Mouse (Mus musculus): Measurements from ENCODE around the gene Agpat2.

- TF ChIP-seq CTCF (IDR thresholded peaks at IDR 0.05; ENCODE audit: extremely low read depth, insufficient read length, insufficient replicate concordance, low read depth, low read length) (no peak), POLR2A (IDR thresholded peaks at IDR 0.05; ENCODE audit: low read depth, low read length) (no peak)
Measured at GRCm38 (mm10) chr2:26594461-26594933, 9.7 kb downstream of the Agpat2 start.
